Comparison of ENCODE assay signal across 8 mouse cellular contexts in genomic region chr11:114669651-114670168, GRCm38 (mm10). TPM values are rescaled to one million over a fixed set of nuclear protein-coding genes. Genes with fewer than 3 reads are reported as not detected.
DNase-seq lines count a peak whose midpoint lies in the region; ATAC-seq lines count a peak whose summit lies in the region.

No protein-coding gene starts in this region.

- intact Hi-C loops in left cerebral cortex, postnatal 25 days (cut with DNase I) = loop anchor here (5.0 kb wide), 3 partner anchors 48 to 243 kb away; no protein-coding TSS in a partner anchor

- ATAC-seq in erythroblast, adult 5-6 weeks (replicated peaks; ENCODE audit: low FRiP score, poor library complexity, severe bottlenecking) = no peak
- ATAC-seq in intestine, embryonic 15.5 days = no peak
- no peak for ATAC-seq in midbrain, embryonic 16.5 days

- peaks cover 54% of the 10 kb centered on the region for H3K36me3 ChIP-seq in erythroblast, embryonic 14.5 days (ENCODE audit: control insufficient read depth)
- peaks cover 32% of the 10 kb centered on the region for H3K36me3 ChIP-seq in intestine, embryonic 15.5 days
- peaks cover 30% of the 10 kb centered on the region for H3K36me3 ChIP-seq in midbrain, embryonic 16.5 days (ENCODE audit: control insufficient read depth, insufficient read depth, low read length)

- WGBS in intestine, embryonic 15.5 days = 15% methylated on average over 12 of the region's 12 CpGs
- 27% methylated on average over 12 of the region's 12 CpGs for WGBS in midbrain, embryonic 16.5 days

- DNase-seq in 3T3-L1 (ENCODE audit: low read depth, low spot score) = peak; percentile 44
- no peak for DNase-seq in ovary, adult 18-20 months (ENCODE audit: low spot score)
- DNase-seq in left cerebral cortex, postnatal 25 days (ENCODE audit: low spot score in 2 of 2) = no peak

- peaks cover 42% of the 10 kb centered on the region for H3K4me1 ChIP-seq in erythroblast, embryonic 14.5 days (ENCODE audit: control insufficient read depth)
- peaks cover 8% of the 10 kb centered on the region; the same call in 1 of the 2 replicates for H3K4me1 ChIP-seq in brown adipose tissue, adult 24 weeks (ENCODE audit: control insufficient read depth, insufficient read depth, insufficient read length, low read length)
- H3K4me1 ChIP-seq in intestine, embryonic 15.5 days (replicated peaks) = peaks cover 33% of the 10 kb centered on the region
- H3K4me1 ChIP-seq in midbrain, embryonic 16.5 days (ENCODE audit: control insufficient read depth, insufficient read depth, low read length) = peaks cover 16% of the 10 kb centered on the region

- H3K9me3 ChIP-seq in erythroblast, embryonic 14.5 days (ENCODE audit: control insufficient read depth, low read length) = no peaks in the 10 kb centered on the region
- no peaks in the 10 kb centered on the region for H3K9me3 ChIP-seq in intestine, embryonic 15.5 days
- no peaks in the 10 kb centered on the region for H3K9me3 ChIP-seq in midbrain, embryonic 16.5 days (replicated peaks; ENCODE audit: control insufficient read depth, low read length, poor library complexity, severe bottlenecking)

- H3K27ac ChIP-seq in brown adipose tissue, adult 24 weeks (replicated peaks; ENCODE audit: low read depth, low read length) = peak overlapping the region; percentile 32
- H3K27ac ChIP-seq in intestine, embryonic 15.5 days = peak overlapping the region; percentile 70
- peak overlapping the region; percentile 91 for H3K27ac ChIP-seq in midbrain, embryonic 16.5 days (ENCODE audit: low read length)

- peaks cover 11% of the 10 kb centered on the region for H3K27me3 ChIP-seq in erythroblast, embryonic 14.5 days (ENCODE audit: control insufficient read depth)
- 0 out of 2 replicates have a peak, but pooled peaks cover 3% of the 10 kb centered on the region for H3K27me3 ChIP-seq in intestine, embryonic 15.5 days (replicated peaks)
- H3K27me3 ChIP-seq in midbrain, embryonic 16.5 days (ENCODE audit: control insufficient read depth, insufficient read depth, low read depth, low read length) = no peaks in the 10 kb centered on the region; the same call in 1 of the 2 replicates

- H3K4me3 ChIP-seq in erythroblast, embryonic 14.5 days (replicated peaks) = peak overlapping the region; percentile 73
- peak overlapping the region; percentile 83 for H3K4me3 ChIP-seq in brown adipose tissue, adult 24 weeks (ENCODE audit: insufficient read depth, low read depth, low read length)
- H3K4me3 ChIP-seq in intestine, embryonic 15.5 days (replicated peaks) = peak overlapping the region; percentile 59
- H3K4me3 ChIP-seq in midbrain, embryonic 16.5 days (ENCODE audit: low read depth, low read length) = peak overlapping the region; percentile 68

- H3K9ac ChIP-seq in intestine, embryonic 15.5 days = peak overlapping the region; percentile 70
- H3K9ac ChIP-seq in midbrain, embryonic 16.5 days (ENCODE audit: low read depth, low read length) = peak overlapping the region; percentile 78

- peak overlapping the region; percentile 78 for H3K4me2 ChIP-seq in intestine, embryonic 15.5 days (replicated peaks)
- H3K4me2 ChIP-seq in midbrain, embryonic 16.5 days (ENCODE audit: low read length) = peak overlapping the region; percentile 92

RNA-seq across cellular contexts. Expression of gene Rpl38, which starts 1.4 kb away (rescaled TPM):
- polyA plus RNA-seq in erythroblast, embryonic 14.5 days (2012) = 33.9 and 35.2 TPM in 2 replicates
- total RNA-seq in erythroblast, adult 5-6 weeks (2015; ENCODE audit: low replicate concordance) = 178 and 282 TPM in 2 replicates
- 361 and 369 TPM in 2 replicates for total RNA-seq in erythroblast, adult 5-6 weeks (2017; ENCODE audit: low replicate concordance)
- polyA plus RNA-seq in brown adipose tissue, adult 24 weeks (2012; ENCODE audit: insufficient read depth, insufficient read length, missing spikeins) = 1,001 and 1,648 TPM in 2 replicates
- 1,066 and 1,145 TPM in 2 replicates for polyA plus RNA-seq in intestine, embryonic 15.5 days (2015; fragmentation: Nextera tagmentation; extraction: Ambion mirVana)
- 641 and 649 TPM in 2 replicates for polyA plus RNA-seq in midbrain, embryonic 16.5 days (2015; fragmentation: Nextera tagmentation; extraction: Ambion mirVana)
- 100 to 1,000 TPM; 765 to 799 TPM for total RNA-seq in left cerebral cortex, postnatal 25 days (2021)

RNA-seq across cellular contexts. Expression of gene Ttyh2, which starts 5.5 kb away (rescaled TPM):
- polyA plus RNA-seq in erythroblast, embryonic 14.5 days (2012) = 0.02 and 0.04 TPM in 2 replicates
- 0.58 and 0.63 TPM in 2 replicates for total RNA-seq in erythroblast, adult 5-6 weeks (2015; ENCODE audit: low replicate concordance)
- total RNA-seq in erythroblast, adult 5-6 weeks (2017; ENCODE audit: low replicate concordance) = 0.77 and 1.8 TPM in 2 replicates
- 9.8 and 12.4 TPM in 2 replicates for polyA plus RNA-seq in brown adipose tissue, adult 24 weeks (2012; ENCODE audit: insufficient read depth, insufficient read length, missing spikeins)
- polyA plus RNA-seq in intestine, embryonic 15.5 days (2015; fragmentation: Nextera tagmentation; extraction: Ambion mirVana) = 28.5 and 31.5 TPM in 2 replicates
- 29.2 and 30.9 TPM in 2 replicates for polyA plus RNA-seq in midbrain, embryonic 16.5 days (2015; fragmentation: Nextera tagmentation; extraction: Ambion mirVana)
- 10 to 100 TPM; 18.6 to 21.4 TPM for total RNA-seq in left cerebral cortex, postnatal 25 days (2021)

RNA-seq across cellular contexts. Expression of gene Dnaic2, which starts 57.5 kb away (rescaled TPM):
- polyA plus RNA-seq in erythroblast, embryonic 14.5 days (2012) = not detected in 2 replicates
- not detected in 2 replicates for total RNA-seq in erythroblast, adult 5-6 weeks (2015; ENCODE audit: low replicate concordance)
- total RNA-seq in erythroblast, adult 5-6 weeks (2017; ENCODE audit: low replicate concordance) = not detected in 2 replicates
- not detected in 2 replicates for polyA plus RNA-seq in brown adipose tissue, adult 24 weeks (2012; ENCODE audit: insufficient read depth, insufficient read length, missing spikeins)
- polyA plus RNA-seq in intestine, embryonic 15.5 days (2015; fragmentation: Nextera tagmentation; extraction: Ambion mirVana) = 0.21 and 0.29 TPM in 2 replicates
- 2.2 and 3.1 TPM in 2 replicates for polyA plus RNA-seq in midbrain, embryonic 16.5 days (2015; fragmentation: Nextera tagmentation; extraction: Ambion mirVana)
- 1 to 10 TPM in 1 of 2 experiments, under 1 TPM in 1; 0.62 to 1.4 TPM for total RNA-seq in left cerebral cortex, postnatal 25 days (2021)

Comparison
In these comparisons a context has a peak if more than half of its experiments do, and no peak if none do; other contexts are left out.
1. H3K27ac ChIP-seq: peak in every context shown above with its lines; median percentile 91 in midbrain, embryonic 16.5 days; 70 in intestine, embryonic 15.5 days; 32 in brown adipose tissue, adult 24 weeks.
2. RNA of gene Rpl38, which starts 1.4 kb away (polyA plus RNA-seq): 1,066 to 1,145 TPM in intestine, embryonic 15.5 days, 1,001 to 1,648 TPM in brown adipose tissue, adult 24 weeks and 641 to 649 TPM in midbrain, embryonic 16.5 days; 33.9 to 35.2 TPM in erythroblast, embryonic 14.5 days; every median in the first group is over 10 times any median in the second.
3. RNA of gene Ttyh2, which starts 5.5 kb away (polyA plus RNA-seq): 29.2 to 30.9 TPM in midbrain, embryonic 16.5 days, 28.5 to 31.5 TPM in intestine, embryonic 15.5 days and 9.8 to 12.4 TPM in brown adipose tissue, adult 24 weeks; 0.02 to 0.04 TPM in erythroblast, embryonic 14.5 days; every median in the first group is over 10 times any median in the second.
4. Peak in every context shown above with its lines, with median percentiles within 50 percentile points of each other: H3K4me3 ChIP-seq.